Mouse (Mus musculus) olfactory bulb, adult 2 months (tissue): ENCODE data around the gene Ddx54. TPM values are rescaled to one million over a fixed set of nuclear protein-coding genes. Genes with fewer than 3 reads are reported as not detected.

Experiments used
- H3K27ac ChIP-seq: fragments of 200-500 bp; 2 replicates; pipeline ENCODE4 v1.5.1; 2012; ENCODE audit warnings: low read depth, low read length; ENCODE audit not compliant: insufficient read depth
- H3K4me1 ChIP-seq: fragments of 200-500 bp; 2 replicates; pipeline ENCODE4 v1.6.1; 2012; ENCODE audit warnings: low read length; ENCODE audit not compliant: control insufficient read depth, insufficient read depth
- H3K4me3 ChIP-seq: fragments of 200-500 bp; 2 replicates; pipeline ENCODE4 v1.5.1; 2012; ENCODE audit warnings: mild to moderate bottlenecking, low read depth, low read length, moderate library complexity; ENCODE audit not compliant: insufficient read depth
- CTCF ChIP-seq: fragments of 200-500 bp; IDR thresholded peaks from 2 replicates; pipeline ENCODE4 v1.5.1; 2012; ENCODE audit warnings: low read depth, mild to moderate bottlenecking, low read length, moderate library complexity; ENCODE audit not compliant: insufficient read depth
- POLR2A ChIP-seq: fragments of 200-500 bp; IDR thresholded peaks from 2 replicates; pipeline ENCODE4 v1.6.1; 2012; ENCODE audit warnings: mild to moderate bottlenecking, low read depth, low read length, moderate library complexity; ENCODE audit not compliant: insufficient read depth
- WGBS: fragments of 180-500 bp; shearing (Covaris S2); methylation state at CpG from one replicate; pipeline ENCODE4 v1.1.7; 2018; 5-methylcytosine and 5-hydroxymethylcytosine counted together
- polyA plus RNA-seq: library from polyadenylated mRNA; stranded (reverse); fragments of >200 nt; gene quantifications from 2 replicates; pipeline ENCODE4 v1.2.4, GENCODE M21; 2012; ENCODE audit warnings: low replicate concordance; ENCODE audit not compliant: missing spikeins, insufficient read depth, insufficient read length

The Ddx54 gene
- polyA plus RNA-seq = not detected in 2 replicates

DNA sequence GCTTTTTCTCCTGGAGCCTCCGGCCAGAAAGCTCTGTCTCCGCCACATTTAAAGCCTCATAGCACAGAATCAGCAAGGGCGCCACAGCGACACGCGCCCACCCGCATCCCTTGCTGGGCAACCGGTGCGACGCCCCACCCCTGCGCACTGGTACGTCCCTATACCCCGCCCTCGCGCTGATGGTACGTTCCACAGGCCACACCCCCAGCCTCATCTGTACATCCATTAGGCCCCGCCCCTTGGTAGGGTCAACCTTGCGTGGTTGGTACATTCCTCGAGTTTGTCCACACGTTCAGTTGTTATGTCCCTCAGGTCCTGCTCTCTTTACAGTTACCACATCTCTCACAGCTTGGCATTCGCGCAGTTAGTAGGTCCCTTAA is at the start of gene Ddx54, which contains the start of gene Rita1:
Gene Ddx54, plus strand, starts transcription at position 298 of the 380 bp plus-strand sequence.
Gene Rita1, minus strand, starts transcription at position 148 of the 380 bp plus-strand sequence.
- WGBS = under 1% methylated on average over 22 of the region's 22 CpGs
- Histone ChIP-seq H3K4me1 (peaks cover 19% of the 10 kb centered on the region), H3K27ac (peak within 1 kb of the TSS; percentile 99), H3K4me3 (peak within 1 kb of the TSS; percentile 72)
- TF ChIP-seq CTCF (no peak), POLR2A (peak; percentile 73)

DNA sequence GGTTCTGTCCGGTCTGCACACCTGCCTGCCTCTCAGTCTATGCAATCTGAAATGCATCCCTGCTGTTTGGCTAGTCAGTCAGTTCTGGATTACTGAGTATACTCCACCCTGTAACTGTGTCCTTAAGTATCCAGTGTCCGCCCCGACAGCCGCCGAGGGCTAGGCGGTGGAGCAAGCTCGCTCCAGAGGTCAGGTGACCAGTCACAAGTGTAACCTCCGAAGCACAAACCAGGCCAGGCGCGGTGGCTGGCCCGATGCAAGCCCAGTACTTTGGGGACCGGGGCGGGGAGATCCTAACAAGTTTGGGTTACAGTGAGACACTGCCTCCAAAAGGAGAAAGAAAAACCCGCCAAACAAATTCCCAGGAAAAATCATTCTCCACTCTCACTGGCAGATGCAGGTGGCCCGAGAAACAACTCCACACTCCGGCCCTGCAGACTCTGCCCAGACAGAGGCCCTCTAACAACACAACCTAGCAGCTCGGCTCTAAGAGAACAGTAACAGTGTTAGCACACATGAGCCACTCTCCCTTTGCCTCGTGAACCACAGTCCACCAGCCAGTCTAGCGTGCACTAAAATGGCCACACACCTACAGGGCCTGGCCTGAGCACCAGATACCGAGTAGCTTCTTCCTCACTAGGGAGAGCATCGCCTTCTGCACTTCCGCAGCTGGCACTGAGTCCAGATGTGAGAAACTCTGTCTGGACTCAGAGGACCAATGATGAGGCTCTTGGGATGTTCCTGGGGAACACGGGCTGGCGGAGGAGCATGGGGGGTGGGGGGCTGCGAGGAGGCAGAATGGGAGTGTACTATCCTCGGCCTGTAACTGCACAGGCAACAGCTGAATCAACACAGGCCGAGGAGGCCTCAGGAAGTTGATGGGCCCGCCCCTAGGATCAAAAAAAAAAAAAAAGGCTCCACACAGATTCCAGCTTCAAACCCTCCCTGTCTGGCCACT is 49.3 kb upstream of the Ddx54 start:
- WGBS = 59% methylated on average over 28 of the region's 28 CpGs
- peak overlapping the region; percentile 50; the same call in 1 of the 2 replicates for H3K27ac ChIP-seq
- H3K4me3 ChIP-seq = no peak overlapping the region
- H3K4me1 ChIP-seq = peaks cover 65% of the 10 kb centered on the region
- TF ChIP-seq CTCF = no peak
- no peak for TF ChIP-seq POLR2A

GRCm38 (mm10) chr5:120563914-120564311 is 48.6 kb upstream of the Ddx54 start:
- Histone ChIP-seq H3K4me3 (no peak overlapping the region), H3K27ac (no peak overlapping the region), H3K4me1 (peaks cover 64% of the 10 kb centered on the region)
- TF ChIP-seq POLR2A = no peak
- WGBS = 69% methylated on average over 4 of the region's 4 CpGs

DNA sequence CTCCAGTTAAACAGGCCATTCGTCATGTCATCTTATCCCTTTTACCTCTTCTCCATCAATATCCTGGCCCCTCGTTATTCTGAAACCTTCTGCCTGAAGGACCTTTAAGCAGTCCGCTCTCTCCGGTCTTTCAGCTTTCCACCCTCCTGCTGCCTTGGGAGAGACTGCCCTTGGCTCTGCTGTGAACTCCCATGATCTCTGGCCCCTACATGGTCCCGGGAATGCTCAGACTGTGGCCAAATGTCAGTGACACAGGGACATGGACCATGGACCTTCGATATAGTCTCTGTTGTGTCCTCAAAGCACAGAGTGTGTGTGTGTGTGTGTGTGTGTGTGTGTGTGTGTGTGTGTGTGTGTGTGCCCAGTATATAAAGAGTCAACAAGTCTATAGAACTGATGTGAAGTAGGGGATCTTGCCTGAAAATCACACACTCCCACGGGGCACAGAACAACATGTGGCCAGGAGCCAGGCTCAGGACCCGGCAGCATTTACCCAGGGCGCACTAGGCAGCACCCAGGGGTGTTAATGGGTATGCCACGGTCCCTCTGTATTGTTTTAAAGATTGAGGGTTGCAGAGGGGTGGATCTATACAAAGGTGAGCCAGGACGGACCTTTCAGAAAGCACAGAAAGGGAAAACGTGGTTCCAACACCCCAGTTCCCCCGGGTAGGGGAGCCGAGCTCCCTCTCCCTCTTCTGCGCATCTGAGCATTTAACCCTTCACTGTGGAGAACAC is 47.2 kb upstream of the Ddx54 start:
- TF ChIP-seq CTCF (no peak), POLR2A (no peak)
- H3K27ac ChIP-seq = peak overlapping the region; percentile 27
- H3K4me1 ChIP-seq = peaks cover 68% of the 10 kb centered on the region
- 60% methylated on average over 15 of the region's 15 CpGs for WGBS
- H3K4me3 ChIP-seq = no peak overlapping the region

DNA sequence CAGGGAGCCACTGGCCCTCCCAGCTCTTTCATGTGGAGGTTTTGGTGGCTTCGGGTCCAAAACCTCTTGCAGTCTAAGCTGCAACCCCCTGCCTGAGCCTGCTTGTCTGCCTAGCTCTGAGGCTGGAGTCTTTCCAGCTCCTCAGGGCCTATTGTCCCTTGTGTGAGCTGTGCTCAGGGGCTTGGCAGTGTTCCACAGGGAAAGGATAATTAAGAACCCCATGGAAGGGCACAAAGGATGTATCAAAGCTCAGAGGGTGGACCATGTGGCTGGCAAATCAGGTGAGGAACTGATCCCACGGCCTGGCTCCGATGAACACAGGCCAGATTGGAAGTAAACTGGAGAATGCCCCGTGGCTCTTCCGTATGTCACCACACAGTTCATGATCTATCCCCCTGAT is 46.4 kb upstream of the Ddx54 start:
- TF ChIP-seq CTCF (no peak), POLR2A (no peak)
- WGBS = 58% methylated on average over 5 of the region's 5 CpGs
- H3K4me3 ChIP-seq = no peak overlapping the region
- H3K4me1 ChIP-seq = peaks cover 73% of the 10 kb centered on the region
- peak overlapping the region; percentile 49 for H3K27ac ChIP-seq

DNA sequence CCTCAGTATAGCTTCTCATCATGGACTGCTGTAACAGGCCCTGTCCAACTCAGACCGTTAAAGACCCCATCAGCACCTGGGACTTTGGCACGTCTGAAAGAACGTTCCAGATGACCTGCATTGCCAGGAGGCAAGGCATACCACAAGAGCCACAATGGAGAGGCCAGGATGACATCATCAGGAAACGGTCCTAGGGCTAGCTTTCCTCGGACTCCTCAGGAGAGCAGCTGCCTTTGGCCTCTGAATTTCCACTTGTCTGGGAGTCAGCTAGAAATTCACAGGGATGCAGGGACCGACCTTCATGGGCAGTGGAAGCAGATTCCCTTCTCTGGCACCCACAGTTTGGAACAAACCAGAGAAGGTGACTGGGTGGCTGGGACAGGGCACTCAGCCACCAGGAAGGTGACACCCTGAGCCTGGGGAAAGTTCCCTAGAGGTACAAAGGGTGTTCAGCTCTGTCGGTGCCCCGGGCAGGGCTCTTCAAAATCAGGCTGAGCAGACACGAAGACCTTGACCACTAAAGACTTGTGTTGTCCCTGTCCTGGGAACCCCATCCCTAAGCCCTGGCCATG is 45.8 kb upstream of the Ddx54 start:
- peaks cover 77% of the 10 kb centered on the region for H3K4me1 ChIP-seq
- peak overlapping the region; percentile 49 for H3K27ac ChIP-seq
- TF ChIP-seq POLR2A = no peak
- no peak for TF ChIP-seq CTCF
- WGBS = 64% methylated on average over 9 of the region's 9 CpGs
- no peak overlapping the region for H3K4me3 ChIP-seq

DNA sequence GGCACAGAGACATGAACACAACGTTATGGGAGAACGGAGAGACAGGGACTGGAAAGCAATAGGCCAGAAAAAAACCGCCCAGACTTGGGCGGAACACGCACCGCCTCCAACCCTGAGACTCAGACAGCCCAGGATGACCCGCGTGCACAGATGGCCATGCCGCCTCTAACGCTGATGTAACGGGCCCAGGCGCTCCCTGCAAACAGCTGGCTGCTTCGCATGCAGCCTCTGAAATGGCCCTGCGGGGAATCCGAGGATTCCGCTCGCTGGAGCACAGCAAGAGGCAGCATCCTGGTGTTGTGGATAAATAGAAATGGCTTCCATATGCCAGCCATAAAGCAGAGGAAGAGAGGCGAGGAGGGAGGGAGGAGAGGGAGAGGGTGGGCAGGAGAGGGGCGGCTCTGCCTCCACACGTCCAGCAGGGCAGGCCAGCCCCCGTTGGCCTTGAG is 45.3 kb upstream of the Ddx54 start:
- H3K27ac ChIP-seq = peak overlapping the region; percentile 49
- peaks cover 80% of the 10 kb centered on the region for H3K4me1 ChIP-seq
- TF ChIP-seq CTCF (no peak), POLR2A (no peak)
- no peak overlapping the region for H3K4me3 ChIP-seq
- 28% methylated on average over 21 of the region's 21 CpGs for whole genome bisulfite sequencing

DNA sequence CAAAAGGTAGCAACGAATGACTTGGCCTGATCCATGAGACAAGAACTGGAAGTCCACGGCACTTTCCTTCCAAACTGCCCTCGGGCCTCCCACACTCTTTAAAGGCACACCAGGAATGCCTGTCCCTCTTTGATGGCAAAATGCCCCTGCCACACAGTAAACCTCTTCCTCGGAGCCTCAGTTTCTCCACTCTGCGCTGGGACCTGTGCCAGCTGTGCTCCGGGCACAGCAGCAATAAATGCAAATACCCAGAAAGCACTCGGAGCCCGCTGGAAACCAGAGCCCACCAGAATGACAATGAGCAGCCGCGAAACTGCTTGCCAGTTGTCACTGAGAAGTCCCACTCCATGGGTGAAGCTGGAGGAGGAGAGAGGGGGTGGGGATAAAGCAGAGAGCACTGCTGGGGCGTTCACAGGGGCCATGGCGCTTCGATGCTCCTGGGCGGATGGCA is 44.8 kb upstream of the Ddx54 start:
- TF ChIP-seq POLR2A = no peak
- TF ChIP-seq CTCF = no peak
- H3K4me3 ChIP-seq = no peak overlapping the region
- 34% methylated on average over 14 of the region's 14 CpGs for WGBS
- H3K27ac ChIP-seq = peak overlapping the region; percentile 49
- peaks cover 80% of the 10 kb centered on the region for H3K4me1 ChIP-seq

- Histone ChIP-seq H3K4me3 (no peak overlapping the region), H3K27ac (peak overlapping the region; percentile 30), H3K4me1 (peaks cover 75% of the 10 kb centered on the region)
- no peak for TF ChIP-seq CTCF
- no peak for TF ChIP-seq POLR2A
- 59% methylated on average over 9 of the region's 9 CpGs for WGBS
Measured at GRCm38 (mm10) chr5:120568336-120568768, 44.2 kb upstream of the Ddx54 start.
